Mouse (Mus musculus): ENCODE data around the gene Ndufs2. TPM values are rescaled to one million over a fixed set of nuclear protein-coding genes. Genes with fewer than 3 reads are reported as not detected.
A peak's percentile ranks its signal among the peaks of the same experiment; 100 is the strongest.
"Not testable (repeated sequence)": the region's sequence is repeated elsewhere in the genome, so short reads cannot be mapped to it uniquely, and the experiment has no call there.

Gene Ndufs2
- total RNA-seq, 4 experiments from 2014 or later, result 285 to 306 (median 298) TPM

DNA sequence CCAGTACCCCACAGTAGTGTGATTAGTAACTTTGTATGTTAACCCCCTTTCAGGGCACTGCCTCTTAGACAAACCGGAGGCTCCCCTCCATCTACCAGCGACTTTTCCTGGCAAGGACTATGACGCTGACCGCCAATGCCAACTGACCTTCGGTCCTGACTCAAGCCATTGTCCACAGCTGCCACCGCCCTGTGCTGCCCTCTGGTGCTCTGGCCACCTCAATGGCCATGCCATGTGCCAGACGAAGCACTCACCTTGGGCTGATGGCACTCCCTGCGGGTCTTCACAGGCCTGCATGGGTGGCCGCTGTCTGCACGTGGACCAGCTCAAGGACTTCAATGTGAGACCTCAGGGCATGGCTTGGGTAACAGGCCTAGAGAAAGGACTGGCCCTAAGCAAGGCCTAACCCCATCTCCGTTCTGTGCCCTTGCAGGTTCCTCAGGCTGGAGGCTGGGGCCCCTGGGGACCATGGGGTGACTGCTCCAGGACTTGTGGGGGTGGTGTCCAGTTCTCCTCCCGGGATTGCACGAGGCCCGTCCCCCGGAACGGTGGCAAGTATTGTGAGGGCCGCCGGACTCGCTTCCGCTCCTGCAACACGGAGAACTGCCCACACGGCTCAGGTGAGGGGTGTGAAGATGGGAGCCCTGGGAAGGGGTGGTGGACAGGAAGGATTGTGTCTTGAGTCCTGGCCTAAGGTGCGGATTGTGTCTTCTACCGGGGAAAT, 5.1 kb upstream of the Ndufs2 start:
- DNase-seq (ENCODE audit: low spot score in 2 of 2), result no peak

DNA sequence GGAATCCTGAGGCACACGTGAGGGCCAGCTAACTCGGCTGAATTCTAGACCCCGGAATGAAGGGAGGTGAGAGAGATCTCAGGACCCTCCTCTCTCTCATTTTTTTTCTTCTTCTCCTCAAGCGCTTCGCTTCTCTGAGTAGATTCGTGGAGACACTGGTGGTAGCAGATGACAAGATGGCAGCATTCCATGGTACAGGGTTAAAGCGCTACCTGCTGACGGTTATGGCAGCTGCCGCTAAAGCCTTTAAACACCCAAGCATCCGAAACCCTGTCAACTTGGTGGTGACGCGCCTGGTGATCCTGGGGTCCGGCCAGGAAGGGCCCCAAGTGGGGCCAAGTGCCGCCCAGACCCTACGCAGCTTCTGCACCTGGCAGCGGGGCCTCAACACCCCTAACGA, 1.2 kb upstream of the Ndufs2 start:
- no peak for DNase-seq (ENCODE audit: low spot score in 2 of 2)

GRCm38 (mm10) chr1:171251594-171252324, 571 bp upstream of the Ndufs2 start:
- no peak for DNase-seq (ENCODE audit: low spot score in 2 of 2)

- DNase-seq (ENCODE audit: low spot score in 2 of 2), result no peak
Observed at GRCm38 (mm10) chr1:171249913-171250600, 1.1 kb downstream of the Ndufs2 start, which contains the start of gene Adamts4. TSS of gene Adamts4 (plus strand) at chr1:171250421.

DNA sequence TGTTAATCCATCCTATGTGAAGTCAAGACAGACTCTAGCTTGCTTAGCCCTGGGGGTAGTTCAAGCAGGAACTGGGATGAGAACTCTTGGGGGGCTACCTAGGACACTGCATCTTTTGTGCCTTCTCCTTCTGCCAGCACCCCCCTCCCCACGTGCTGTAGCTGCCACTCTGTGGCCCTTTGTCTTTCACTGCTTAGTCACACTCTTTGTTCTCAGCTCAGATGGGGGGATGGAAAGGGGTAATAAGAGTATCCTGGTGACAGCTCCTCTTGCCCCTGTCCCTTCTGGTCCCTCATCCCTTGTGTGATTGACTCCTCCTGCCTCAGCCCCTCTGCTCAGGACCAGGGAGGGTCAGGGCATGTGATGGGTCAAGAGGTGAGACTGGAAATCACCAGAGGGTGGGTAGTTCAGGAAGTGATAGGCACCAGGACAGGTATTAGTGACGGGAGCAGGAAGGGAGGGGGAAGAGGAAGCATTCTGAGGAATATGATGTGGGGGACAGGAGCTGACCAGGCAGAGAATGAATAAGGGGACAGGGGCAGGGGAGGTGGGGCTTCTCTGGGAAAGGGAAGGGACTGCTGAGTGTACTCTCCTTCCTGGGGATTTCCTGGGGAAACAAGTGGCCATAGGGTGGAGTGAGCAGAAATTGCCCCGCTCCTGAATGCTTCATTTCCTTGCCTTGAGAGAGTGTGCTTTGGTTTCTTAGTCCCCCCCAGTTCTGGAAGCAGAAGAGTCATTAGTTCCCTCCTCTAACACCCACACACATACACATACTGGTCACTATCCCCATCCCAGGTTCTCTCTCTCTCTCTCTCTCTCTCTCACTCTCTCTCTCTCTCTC, 2.6 kb downstream of the Ndufs2 start:
- DNase-seq (ENCODE audit: low spot score in 2 of 2), result peak in 1 of 2 experiments; percentile 58

- DNase-seq (ENCODE audit: low spot score in 2 of 2), result no peak
Observed at GRCm38 (mm10) chr1:171247916-171248315, 3.3 kb downstream of the Ndufs2 start.

DNA sequence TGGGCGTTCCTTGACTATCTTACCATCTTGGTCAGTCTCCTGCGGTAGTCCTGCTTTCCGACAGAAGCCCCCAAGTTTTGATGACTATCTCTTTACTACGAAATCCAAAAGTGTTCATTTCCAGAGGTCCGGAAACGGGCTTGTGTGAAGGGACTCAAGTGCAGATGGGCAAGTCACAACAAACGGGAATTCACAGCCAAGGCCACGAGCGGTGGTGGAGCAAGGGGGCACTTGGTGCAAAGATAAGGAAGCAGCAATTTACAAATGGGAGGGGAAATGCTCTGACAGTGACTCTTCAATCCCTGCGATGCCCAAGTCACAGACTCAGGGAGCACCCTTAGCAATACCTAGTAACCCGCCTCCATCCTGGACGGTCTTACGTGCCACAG, 3.7 kb downstream of the Ndufs2 start:
- no peak for DNase-seq (ENCODE audit: low spot score in 2 of 2)

DNA sequence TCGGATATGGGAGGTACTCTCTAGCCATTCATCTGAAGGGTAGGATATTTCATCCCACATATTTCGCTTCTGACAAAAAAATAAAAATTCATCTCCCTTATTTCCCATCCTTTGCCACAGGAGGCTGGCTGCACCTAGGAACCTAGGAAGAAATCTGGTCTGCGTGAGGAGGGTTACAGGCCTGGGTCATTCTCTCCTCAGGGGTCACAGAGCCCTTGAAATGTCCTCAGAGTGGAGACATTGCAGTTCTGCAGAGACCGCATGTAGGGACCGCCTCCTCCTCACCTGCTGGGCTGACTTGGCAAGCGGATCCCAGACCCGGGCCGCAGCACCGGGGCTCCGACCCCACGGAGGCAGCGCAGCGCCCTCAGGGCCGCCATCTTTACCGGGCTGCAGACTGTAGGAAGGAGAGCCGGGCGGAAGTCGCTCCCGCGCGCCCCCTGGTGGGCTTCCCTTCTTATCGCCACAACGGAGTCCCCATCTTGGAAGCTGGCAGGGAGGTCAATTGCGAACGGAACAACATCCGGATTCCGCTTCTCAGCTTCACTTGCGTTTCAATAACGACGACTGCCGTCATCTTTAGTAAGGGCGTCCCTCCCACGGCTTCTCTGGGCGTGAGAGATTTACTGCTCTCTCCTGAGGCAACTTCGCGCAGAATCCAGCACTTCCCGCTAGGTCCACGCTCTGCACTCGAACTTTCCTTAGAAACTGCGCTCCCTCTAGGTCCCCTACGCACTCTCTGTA, 4.3 kb downstream of the Ndufs2 start:
- peak; percentile 94 to 98 for DNase-seq (ENCODE audit: low spot score in 2 of 2)

DNA sequence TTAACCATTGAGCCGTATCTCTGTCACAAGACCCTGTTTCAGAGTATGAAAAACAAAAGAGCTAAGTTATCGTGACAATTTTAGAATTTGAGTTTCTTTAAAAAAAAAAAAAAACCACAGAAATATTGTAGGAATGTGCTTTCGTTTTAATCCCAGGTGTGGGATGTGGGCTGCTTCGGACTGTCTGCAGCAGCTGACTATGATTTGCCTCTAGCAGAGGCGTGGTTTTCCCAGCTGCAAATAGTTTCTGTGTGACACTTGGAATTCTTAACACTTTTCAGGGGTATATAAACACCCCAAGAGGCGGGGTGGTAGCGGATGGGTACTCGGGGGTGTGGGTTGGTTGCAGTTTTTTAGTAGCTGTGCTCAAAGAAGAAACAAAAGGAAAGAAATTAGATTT, 5.8 kb downstream of the Ndufs2 start:
- DNase-seq (ENCODE audit: low spot score in 2 of 2), result no peak

DNA sequence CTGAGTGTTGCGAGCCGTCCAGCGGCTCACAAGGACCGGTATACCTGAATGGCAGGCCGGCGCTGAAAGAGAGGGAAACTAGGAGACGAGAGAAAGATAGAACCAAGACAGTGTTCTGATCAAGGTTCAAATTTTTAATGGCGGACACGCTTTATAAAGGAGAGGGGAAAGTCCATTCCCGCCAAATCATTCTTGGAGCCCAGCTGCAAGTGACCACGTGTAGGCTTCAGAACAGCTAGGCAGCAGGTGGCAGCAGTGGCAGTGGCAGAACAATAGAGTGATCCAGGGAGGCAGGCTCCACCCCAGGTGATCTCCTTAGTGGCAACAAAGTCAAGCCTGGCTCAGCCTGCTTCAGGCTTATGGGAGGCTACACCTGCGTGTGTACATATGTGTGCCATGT, 9.2 kb downstream of the Ndufs2 start:
- not testable (repeated sequence) for DNase-seq (ENCODE audit: low spot score in 2 of 2)

- DNase-seq (ENCODE audit: low spot score in 2 of 2), result no peak
Observed at GRCm38 (mm10) chr1:171240911-171241310, 10.3 kb downstream of the Ndufs2 start.

- DNase-seq (ENCODE audit: low spot score in 2 of 2), result no peak
Observed at GRCm38 (mm10) chr1:171239992-171240744, 11.0 kb downstream of the Ndufs2 start.

DNA sequence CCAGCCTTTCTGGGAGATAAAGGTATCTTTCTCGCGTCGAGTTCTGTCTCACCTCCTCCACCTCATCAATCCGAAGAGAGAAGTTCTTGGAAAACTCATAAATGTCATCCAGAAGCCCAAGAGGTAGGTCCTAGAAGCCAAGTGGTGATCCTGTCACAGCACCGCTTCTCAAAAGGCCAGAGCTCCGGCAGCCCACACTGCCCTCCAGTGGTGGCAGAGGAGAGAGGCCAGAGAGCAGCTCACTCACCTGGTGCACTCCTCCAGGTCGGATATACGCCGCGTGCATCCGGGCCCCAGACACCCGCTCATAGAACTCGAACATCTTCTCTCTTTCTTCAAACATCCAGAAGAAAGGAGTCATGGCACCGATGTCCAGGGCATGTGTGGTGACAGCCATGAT, 12.7 kb downstream of the Ndufs2 start:
- no peak for DNase-seq (ENCODE audit: low spot score in 2 of 2)

GRCm38 (mm10) chr1:171237438-171237837, 13.8 kb downstream of the Ndufs2 start:
- no peak for DNase-seq (ENCODE audit: low spot score in 2 of 2)

DNA sequence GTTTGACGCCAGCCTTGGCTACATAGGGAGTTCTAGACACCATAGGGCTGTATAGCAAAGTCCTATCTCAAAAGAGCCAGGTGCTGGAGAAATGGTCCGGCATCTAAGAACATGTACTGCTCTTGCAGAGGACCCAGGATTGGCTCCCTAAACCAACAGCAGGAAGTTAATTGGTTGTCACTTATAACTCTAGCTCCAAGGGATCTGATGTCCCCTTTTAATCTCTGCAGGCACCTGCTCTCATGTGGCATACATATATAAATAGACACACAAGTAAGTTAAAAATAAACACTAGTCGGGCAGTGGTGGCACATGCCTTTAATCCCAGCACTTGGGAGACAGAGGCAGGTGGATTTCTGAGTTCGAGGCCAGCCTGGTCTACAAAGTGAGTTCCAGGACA, 15.4 kb downstream of the Ndufs2 start:
- DNase-seq (ENCODE audit: low spot score in 2 of 2), result no peak

DNA sequence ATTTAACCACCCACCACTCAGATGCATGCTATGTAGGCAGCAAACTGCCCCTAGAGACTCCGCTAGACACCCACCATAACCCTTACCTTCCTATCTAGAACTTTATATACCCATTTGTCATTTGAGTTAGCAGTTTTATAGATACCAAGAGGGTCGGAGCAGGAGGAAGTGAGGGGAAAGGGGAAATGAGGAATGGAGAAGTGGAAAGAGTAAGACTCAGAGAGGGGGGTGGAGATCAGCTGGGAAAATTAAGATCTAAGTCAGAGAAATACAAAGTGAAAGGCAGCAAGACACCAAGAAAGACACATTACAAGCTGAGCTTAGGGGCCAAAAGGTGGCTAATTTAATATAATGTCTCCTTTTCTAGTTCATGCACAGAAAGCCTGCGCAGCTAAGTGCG, 16.6 kb downstream of the Ndufs2 start:
- no peak for DNase-seq (ENCODE audit: low spot score in 2 of 2)

DNA sequence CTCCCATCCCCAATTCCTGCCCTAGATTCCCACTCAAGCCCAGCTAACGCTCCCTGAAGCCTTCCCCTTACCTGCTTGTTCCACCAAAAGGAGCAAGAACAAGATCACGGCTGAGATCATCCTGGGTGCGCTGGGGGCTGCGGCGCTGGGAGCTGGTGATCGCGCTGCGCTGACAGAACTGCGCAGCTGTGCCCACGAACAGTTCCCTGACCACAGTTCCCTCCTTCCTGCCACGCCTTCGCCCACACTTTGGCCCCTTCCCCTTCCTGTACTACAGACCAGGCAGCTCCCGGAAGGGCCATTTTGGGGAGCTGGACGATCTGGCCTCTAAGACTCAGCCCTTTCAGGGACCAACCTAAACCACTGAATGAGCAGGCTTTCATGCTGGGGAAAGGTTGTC, 17.1 kb downstream of the Ndufs2 start, which contains the start of gene Fcer1g:
TSS of gene Fcer1g (minus strand) at position 240 of the 400 bp plus-strand sequence.
- no peak for DNase-seq (ENCODE audit: low spot score in 2 of 2)

DNA sequence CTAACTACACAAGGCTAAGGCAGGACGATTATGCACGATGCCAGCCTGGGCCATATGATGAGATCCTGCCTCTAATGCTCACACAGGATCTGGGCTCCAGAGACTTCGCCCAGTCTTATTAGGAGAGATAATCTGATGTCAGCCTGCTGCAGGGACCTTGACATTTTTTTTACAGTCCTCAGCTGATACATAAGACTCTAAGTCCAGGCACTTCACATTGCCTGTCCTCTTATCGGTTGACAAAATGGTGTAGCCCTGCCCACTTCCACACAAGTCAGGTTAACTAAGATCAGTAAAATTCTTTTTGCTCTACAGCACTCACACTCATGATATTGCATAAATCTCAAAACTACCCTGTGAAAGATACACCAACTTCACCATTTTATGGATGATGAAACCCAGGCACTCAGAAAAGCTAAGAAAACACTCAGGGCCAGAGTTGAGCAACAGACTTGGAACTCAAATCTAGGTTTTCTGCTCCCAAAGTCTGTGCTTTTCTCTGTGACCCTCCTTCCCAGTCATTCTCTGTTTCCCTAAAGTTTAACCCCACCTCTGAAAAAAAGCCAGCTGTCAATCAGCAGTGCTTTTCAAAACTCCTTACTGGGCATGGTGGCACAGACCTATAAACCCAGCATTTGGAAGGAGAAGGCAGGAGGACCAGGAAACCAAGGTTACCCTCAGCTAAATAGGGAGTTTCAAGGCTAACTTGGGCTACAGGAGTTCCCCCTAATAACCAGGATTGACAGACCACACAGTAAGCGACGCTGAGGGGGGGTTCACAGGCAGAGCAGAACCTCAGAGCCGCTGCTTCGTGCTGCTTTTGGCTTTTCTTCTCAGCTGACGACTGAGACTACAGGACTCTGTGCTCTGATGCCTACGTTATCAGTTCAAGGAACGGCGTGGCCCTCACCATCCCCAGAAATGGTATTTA, 18.1 kb downstream of the Ndufs2 start:
- no peak for DNase-seq (ENCODE audit: low spot score in 2 of 2)

DNA sequence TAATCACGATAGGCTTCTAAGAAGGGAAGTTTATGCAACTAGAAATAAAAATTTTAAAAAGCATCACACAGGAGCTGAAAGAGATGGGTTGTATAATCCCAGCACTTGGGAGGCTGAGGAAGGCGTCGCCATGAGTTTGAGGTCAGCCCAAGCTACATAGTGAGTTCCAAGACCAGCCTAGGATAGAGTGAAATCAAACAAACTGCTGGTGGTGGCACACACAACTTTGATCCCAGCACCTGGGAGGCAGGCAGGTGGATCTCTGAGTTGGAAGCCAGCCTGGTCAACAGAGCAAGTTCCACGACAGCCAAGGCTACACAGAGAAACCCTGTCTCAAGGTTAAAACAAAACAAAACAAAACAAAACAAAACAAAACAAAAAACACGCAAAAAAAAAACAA, 18.8 kb downstream of the Ndufs2 start:
- no peak for DNase-seq (ENCODE audit: low spot score in 2 of 2)

Measured in left cerebral cortex, adult 8-10 months (tissue).